Mouse (Mus musculus) CH12.LX (cell line): ENCODE data around the gene Myo9b. TPM values are rescaled to one million over a fixed set of nuclear protein-coding genes. Genes with fewer than 3 reads are reported as not detected.

ENCODE experiments used
- DNase-seq: peaks from one replicate; pipeline ENCODE4 v3.0.0-alpha.2; 2013; ENCODE audit errors: extremely low read depth
- H3K27ac ChIP-seq: 2 replicates; pipeline ENCODE4 v1.5.1; 2012; ENCODE audit warnings: low read depth, mild to moderate bottlenecking, control low read depth, moderate library complexity; ENCODE audit not compliant: insufficient read depth
- H3K27me3 ChIP-seq: replicated peaks from 2 replicates; pipeline ENCODE3; 2012; ENCODE audit warnings: inconsistent platforms
- H3K36me3 ChIP-seq, 2 experiments: replicated peaks in 1 of 2; 2 replicates each; pipeline versions ENCODE3 to v1.6.1; 2012; ENCODE audit warnings: inconsistent platforms in 1 of 2, low read length in 1 of 2, mild to moderate bottlenecking in 1 of 2, mixed read lengths in 1 of 2, moderate library complexity in 1 of 2; ENCODE audit not compliant: control insufficient read depth in 1 of 2, insufficient read depth in 1 of 2
- H3K4me1 ChIP-seq, 2 experiments: 2 replicates each; pipeline ENCODE4 v1.6.1; 2012; ENCODE audit warnings: inconsistent platforms in 1 of 2, moderate library complexity in 1 of 2; ENCODE audit not compliant: insufficient read depth in 2 of 2, control insufficient read depth in 1 of 2
- H3K4me2 ChIP-seq: 2 replicates; pipeline ENCODE4 v1.6.1; 2012; ENCODE audit warnings: low read depth, mild to moderate bottlenecking, control low read depth; ENCODE audit not compliant: poor library complexity, insufficient read depth, severe bottlenecking
- H3K4me3 ChIP-seq, 3 experiments: fragments of 150-350 bp in 1 of 3; sonication (generic) in 1 of 3; replicated peaks in 1 of 3; 2 replicates each; pipeline versions ENCODE3 to v1.5.1; 2011 to 2012; ENCODE audit warnings: low read depth in 2 of 3, low read length in 2 of 3, mild to moderate bottlenecking in 2 of 3, moderate library complexity in 2 of 3, control low read depth in 1 of 3, improper control_type of control experiment in 1 of 3, inconsistent platforms in 1 of 3, mixed read lengths in 1 of 3; ENCODE audit not compliant: poor library complexity in 1 of 3
- H3K79me2 ChIP-seq: replicated peaks from 2 replicates; pipeline ENCODE4 v1.6.1; 2012; ENCODE audit warnings: mild to moderate bottlenecking, moderate library complexity; ENCODE audit not compliant: control insufficient read depth, poor library complexity, insufficient read depth, severe bottlenecking; ENCODE audit errors: extremely low read depth
- H3K9ac ChIP-seq: 2 replicates; pipeline ENCODE4 v1.6.1; 2012; ENCODE audit warnings: low read depth, mild to moderate bottlenecking, control low read depth, moderate library complexity; ENCODE audit not compliant: insufficient read depth
- H3K9me3 ChIP-seq: replicated peaks from 2 replicates; pipeline ENCODE3; 2012; ENCODE audit warnings: low read length, inconsistent platforms, mixed read lengths
- BHLHE40 ChIP-seq: IDR thresholded peaks from 2 replicates; pipeline ENCODE4 v1.6.1; 2011; ENCODE audit warnings: mild to moderate bottlenecking, low read depth, low read length, improper control_type of control experiment
- CHD2 ChIP-seq: IDR thresholded peaks from 2 replicates; pipeline ENCODE4 v1.6.1; 2011; ENCODE audit warnings: low read length, improper control_type of control experiment
- CTCF ChIP-seq, 2 experiments: IDR thresholded peaks in 1 of 2; conservative IDR thresholded peaks in 1 of 2; 2 replicates each; pipeline ENCODE4 v1.5.1; 2011 to 2012; ENCODE audit warnings: low read depth in 2 of 2, low read length in 2 of 2, improper control_type of control experiment in 1 of 2, inconsistent platforms in 1 of 2, mild to moderate bottlenecking in 1 of 2, moderate library complexity in 1 of 2
- EP300 ChIP-seq: IDR thresholded peaks from 2 replicates; pipeline ENCODE4 v1.6.1; 2011; ENCODE audit warnings: low read length, improper control_type of control experiment
- IRF4 ChIP-seq: IDR thresholded peaks from 2 replicates; pipeline ENCODE4 v1.6.1; 2014; ENCODE audit warnings: low read depth, mild to moderate bottlenecking, inconsistent platforms, low read length, improper control_type of control experiment
- JUND ChIP-seq: conservative IDR thresholded peaks from 2 replicates; pipeline ENCODE4 v1.6.1; 2011; ENCODE audit warnings: low read depth, low read length, improper control_type of control experiment
- KAT2A ChIP-seq: IDR thresholded peaks from 2 replicates; pipeline ENCODE4 v1.6.1; 2012; ENCODE audit warnings: low read length, improper control_type of control experiment, inconsistent platforms; ENCODE audit not compliant: insufficient replicate concordance
- MAZ ChIP-seq: IDR thresholded peaks from 2 replicates; pipeline ENCODE4 v1.6.1; 2012; ENCODE audit warnings: low read depth, mild to moderate bottlenecking, inconsistent platforms, low read length, improper control_type of control experiment, moderate library complexity
- MEF2A ChIP-seq: IDR thresholded peaks from 2 replicates; pipeline ENCODE4 v1.6.1; 2014; ENCODE audit warnings: low read depth, mild to moderate bottlenecking, inconsistent platforms, low read length, improper control_type of control experiment, borderline replicate concordance
- MXI1 ChIP-seq: IDR thresholded peaks from 2 replicates; pipeline ENCODE4 v1.6.1; 2011; ENCODE audit warnings: mild to moderate bottlenecking, low read depth, low read length, improper control_type of control experiment
- MYC ChIP-seq: IDR thresholded peaks from 2 replicates; pipeline ENCODE4 v1.6.1; 2011; ENCODE audit warnings: low read depth, mild to moderate bottlenecking, improper control_type of control experiment, low read length
- NELFE ChIP-seq: IDR thresholded peaks from 2 replicates; pipeline ENCODE4 v1.6.1; 2011; ENCODE audit warnings: low read depth, low read length, improper control_type of control experiment
- SIN3A ChIP-seq: IDR thresholded peaks from 2 replicates; pipeline ENCODE4 v1.6.1; 2012; ENCODE audit warnings: low read length, improper control_type of control experiment, inconsistent platforms
- TBP ChIP-seq: conservative IDR thresholded peaks from 2 replicates; pipeline ENCODE4 v1.6.1; 2011; ENCODE audit warnings: low read depth, low read length, improper control_type of control experiment
- TCF12 ChIP-seq: IDR thresholded peaks from 2 replicates; pipeline ENCODE4 v1.6.1; 2014; ENCODE audit warnings: low read depth, mild to moderate bottlenecking, inconsistent platforms, low read length, improper control_type of control experiment
- UBTF ChIP-seq: IDR thresholded peaks from 2 replicates; pipeline ENCODE4 v1.6.1; 2012; ENCODE audit warnings: low read depth, mild to moderate bottlenecking, inconsistent platforms, low read length, improper control_type of control experiment, moderate library complexity
- USF2 ChIP-seq: conservative IDR thresholded peaks from 2 replicates; pipeline ENCODE4 v1.6.1; 2011; ENCODE audit warnings: low read depth, low read length, improper control_type of control experiment
- ZC3H11A ChIP-seq: IDR thresholded peaks from 2 replicates; pipeline ENCODE4 v1.6.1; 2012; ENCODE audit warnings: low read depth, mild to moderate bottlenecking, inconsistent platforms, low read length, improper control_type of control experiment
- ZKSCAN1 ChIP-seq: IDR thresholded peaks from 2 replicates; pipeline ENCODE4 v1.6.1; 2012; ENCODE audit warnings: low read depth, inconsistent platforms, low read length, improper control_type of control experiment, borderline replicate concordance
- ZNF384 ChIP-seq: IDR thresholded peaks from 2 replicates; pipeline ENCODE4 v1.6.1; 2012; ENCODE audit warnings: low read depth, low read length, improper control_type of control experiment, inconsistent platforms
- dilution Hi-C: fragments of 300-500 bp; cut with MboI; formaldehyde crosslinking; loops from 2 replicates; pipeline ENCODE4 v1.14.3; 2020; ENCODE audit warnings: low sequenced_read_pairs; ENCODE audit not compliant: extremely low pct_unique_long_range_greater_than_20kb, extremely low pct_ligation_motif_present
- in situ Hi-C: fragments of 300-500 bp; cut with MboI; formaldehyde crosslinking; loops from 3 replicates; pipeline ENCODE4 v1.14.3; 2019; ENCODE audit warnings: low sequenced_read_pairs, low pct_ligation_motif_present, low pct_unique_long_range_greater_than_20kb, mixed read lengths
- polyA plus RNA-seq: library from polyadenylated mRNA; unstranded; fragments of >175 nt; gene quantifications from 2 replicates; pipeline ENCODE4 v1.2.1, GENCODE M21; 2012; ENCODE audit warnings: low read depth; ENCODE audit not compliant: insufficient read length
- total RNA-seq, 2 experiments: library from RNA; depleted of rRNA; stranded (reverse); fragments of 300-350 nt in 1 of 2; fragments of >200 nt in 1 of 2; gene quantifications; 2 replicates each; pipeline ENCODE4 v1.2.3; 2012 to 2014

Myo9b gene
- total and polyA plus RNA-seq, 3 experiments, result 14.2 to 36.2 (median 29.0) TPM

- H3K36me3 ChIP-seq, result peaks cover 31 to 57% of the 10 kb centered on the region in 2 experiments
- DNase-seq, result no peak
- H3K27ac ChIP-seq, result no peak overlapping the region
- dilution Hi-C loops, result no loop called here
- H3K4me2 ChIP-seq, result no peak overlapping the region
- no peaks in the 10 kb centered on the region for H3K27me3 ChIP-seq
- TF ChIP-seq ZKSCAN1 (no peak), TBP (no peak), USF2 (no peak)
- no peaks in the 10 kb centered on the region for H3K9me3 ChIP-seq
- peaks cover 12 to 31% of the 10 kb centered on the region in 2 experiments for H3K4me1 ChIP-seq
- no peak overlapping the region for H3K9ac ChIP-seq
- H3K79me2 ChIP-seq, result peaks cover 9% of the 10 kb centered on the region; the same call in 1 of the 2 replicates
- in situ Hi-C loops, result no loop called here
- H3K4me3 ChIP-seq, result no peak overlapping the region
Measured at GRCm38 (mm10) chr8:71401454-71401853, 128.9 kb downstream of the Myo9b start.

GRCm38 (mm10) chr8:71402446-71402964, 130.0 kb downstream of the Myo9b start:
- peaks cover 12 to 37% of the 10 kb centered on the region in 2 experiments for H3K4me1 ChIP-seq
- DNase-seq, result no peak
- peaks cover 8% of the 10 kb centered on the region; the same call in 1 of the 2 replicates for H3K79me2 ChIP-seq
- in situ Hi-C loops (no loop called here), dilution Hi-C loops (no loop called here)
- no peaks in the 10 kb centered on the region for H3K27me3 ChIP-seq
- no peak overlapping the region for H3K4me2 ChIP-seq
- H3K9me3 ChIP-seq, result no peaks in the 10 kb centered on the region
- H3K27ac ChIP-seq, result no peak overlapping the region
- H3K36me3 ChIP-seq, result peaks cover 35 to 66% of the 10 kb centered on the region in 2 experiments
- TF ChIP-seq MXI1 (no peak), NELFE (no peak), ZNF384 (no peak), JUND (no peak), ZKSCAN1 (no peak), KAT2A (no peak), CHD2 (no peak), EP300 (no peak), BHLHE40 (no peak), IRF4 (no peak), MAZ (no peak), TCF12 (no peak), MYC (no peak), MEF2A (no peak), ZC3H11A (no peak), SIN3A (no peak), UBTF (no peak), CTCF (conservative IDR thresholded peaks at IDR 0.05 in 1 of 2, IDR thresholded peaks at IDR 0.05 in 1 of 2; ENCODE audit: low read depth in 2 of 2, low read length in 2 of 2) (no peak)
- H3K9ac ChIP-seq, result no peak overlapping the region
- H3K4me3 ChIP-seq, result no peak overlapping the region
